Mouse (Mus musculus) cerebellum, postnatal 4 days (tissue): ENCODE measurements around the gene Tinagl1.

Experiments
- DNase-seq, 2 experiments: peaks; one replicate each; pipeline ENCODE4 v3.0.0; 2022; ENCODE audit warnings: low spot score in 2 of 2, mixed read lengths in 1 of 2

Gene Tinagl1

GRCm38 (mm10) chr4:130175072-130175711, at the start of gene Tinagl1:
TSS of gene Tinagl1 (minus strand) at chr4:130175122.
- DNase-seq, result no peak

GRCm38 (mm10) chr4:130224071-130224470, 49.1 kb upstream of the Tinagl1 start:
- DNase-seq, result no peak

- DNase-seq, result no peak
These were observed 47.3 kb upstream of the Tinagl1 start, which contains the start of gene Gm853 for GRCm38 (mm10) chr4:130222179-130222578. TSS of gene Gm853 (minus strand) at chr4:130222401.

- no peak for DNase-seq
These were observed 45.3 kb upstream of the Tinagl1 start for GRCm38 (mm10) chr4:130220176-130220575.

GRCm38 (mm10) chr4:130215392-130215791, 40.5 kb upstream of the Tinagl1 start:
- DNase-seq, result no peak

- DNase-seq, result no peak
These were observed 38.9 kb upstream of the Tinagl1 start for GRCm38 (mm10) chr4:130213857-130214256.

GRCm38 (mm10) chr4:130213197-130213596, 38.3 kb upstream of the Tinagl1 start:
- DNase-seq, result no peak

- DNase-seq, result no peak
These were observed 37.5 kb upstream of the Tinagl1 start for GRCm38 (mm10) chr4:130212421-130212820.

- no peak for DNase-seq
These were observed 36.9 kb upstream of the Tinagl1 start for GRCm38 (mm10) chr4:130211870-130212269.

GRCm38 (mm10) chr4:130198694-130199670, 24.1 kb upstream of the Tinagl1 start:
- DNase-seq, result peak; percentile 92 to 94

- DNase-seq, result no peak
These were observed 21.6 kb upstream of the Tinagl1 start for GRCm38 (mm10) chr4:130196542-130196941.

- no peak for DNase-seq
These were observed 21.0 kb upstream of the Tinagl1 start for GRCm38 (mm10) chr4:130195924-130196323.

- DNase-seq, result no peak
These were observed 17.3 kb upstream of the Tinagl1 start for GRCm38 (mm10) chr4:130192266-130192665.

- DNase-seq, result no peak
These were observed 14.7 kb upstream of the Tinagl1 start for GRCm38 (mm10) chr4:130189606-130190005.

- peak; percentile 85 to 88 for DNase-seq
These were observed 13.9 kb upstream of the Tinagl1 start for GRCm38 (mm10) chr4:130188806-130189297.

GRCm38 (mm10) chr4:130186891-130187290, 12.0 kb upstream of the Tinagl1 start:
- DNase-seq, result no peak

GRCm38 (mm10) chr4:130186450-130186849, 11.5 kb upstream of the Tinagl1 start:
- no peak for DNase-seq

- no peak for DNase-seq
These were observed 9.0 kb upstream of the Tinagl1 start for GRCm38 (mm10) chr4:130183879-130184278.

GRCm38 (mm10) chr4:130183023-130183422, 8.1 kb upstream of the Tinagl1 start:
- no peak for DNase-seq

- no peak for DNase-seq
These were observed 7.0 kb upstream of the Tinagl1 start for GRCm38 (mm10) chr4:130181886-130182285.

- DNase-seq, result no peak
These were observed 6.1 kb upstream of the Tinagl1 start for GRCm38 (mm10) chr4:130180909-130181602.

GRCm38 (mm10) chr4:130179876-130180275, 5.0 kb upstream of the Tinagl1 start:
- DNase-seq, result no peak
